Mouse (Mus musculus): Measurements from ENCODE around the gene Sbpl. TPM values are rescaled to one million over a fixed set of nuclear protein-coding genes. Genes with fewer than 3 reads are reported as not detected.
"Not testable (repeated sequence)": the region's sequence is repeated elsewhere in the genome, so short reads cannot be mapped to it uniquely, and the experiment has no call there.

The Sbpl gene
- total RNA-seq, 2 experiments from 2014 or later = not detected

DNA sequence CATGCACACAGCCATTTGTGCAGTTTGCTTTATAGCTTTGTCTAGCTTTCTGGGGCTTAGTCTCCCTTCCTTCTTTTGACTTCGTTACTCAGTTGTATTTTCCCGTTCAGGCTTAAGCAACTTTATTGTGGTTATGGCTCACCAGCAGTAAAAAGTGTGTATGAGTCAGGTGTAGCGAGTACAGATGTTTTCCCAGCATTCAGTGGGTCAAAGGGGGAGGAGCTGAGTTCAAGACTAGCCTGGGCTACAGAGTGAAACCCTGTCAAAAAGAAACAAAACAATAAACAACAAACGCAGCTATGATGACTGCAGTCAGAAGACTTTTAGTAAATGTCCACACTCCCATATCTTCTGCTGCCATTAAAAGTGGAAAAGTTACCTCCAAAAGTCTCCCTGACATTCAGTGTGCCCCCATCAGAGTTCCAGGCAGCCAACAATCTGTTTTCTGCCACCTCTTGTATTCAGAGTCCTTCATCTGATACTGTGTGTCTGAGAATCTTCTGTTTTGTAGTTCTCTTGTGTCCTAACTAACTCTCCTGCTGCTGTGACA lies 6.6 kb upstream of the Sbpl start:
- no peak for DNase-seq (ENCODE audit: low spot score in 2 of 2)

DNA sequence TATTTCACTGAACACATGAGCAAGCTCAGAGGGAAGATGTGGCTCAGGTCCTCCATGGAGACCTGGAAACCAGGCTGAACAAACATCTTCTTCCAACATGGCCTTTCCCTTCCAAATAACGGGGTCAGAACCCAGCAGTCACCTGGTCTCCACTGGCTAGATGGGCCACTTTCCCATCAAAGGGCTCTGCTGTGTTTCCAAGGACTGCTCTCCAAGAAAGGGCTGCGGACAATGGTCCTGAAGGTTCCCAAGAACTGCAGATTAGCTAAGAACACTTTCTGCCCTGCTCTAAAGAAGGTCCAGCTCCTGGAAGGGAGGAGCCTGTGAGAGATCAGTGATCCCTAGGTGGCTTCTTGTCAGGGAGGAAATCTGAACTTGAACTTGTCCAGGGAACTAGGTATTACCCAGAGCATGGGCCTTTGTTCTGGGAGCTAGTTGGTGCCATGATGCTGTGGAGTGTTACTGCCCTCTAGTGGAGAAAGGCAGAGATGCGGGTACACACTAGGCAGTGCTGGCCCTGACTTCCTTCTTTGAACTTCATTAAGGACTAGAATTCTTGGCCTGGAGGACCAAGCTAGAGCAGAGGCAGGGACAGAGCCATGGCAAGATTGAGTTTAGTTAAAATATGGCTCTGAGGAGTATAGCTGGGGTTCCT lies 5.1 kb upstream of the Sbpl start:
- DNase-seq (ENCODE audit: low spot score in 2 of 2) = peak; percentile 69 to 71

DNA sequence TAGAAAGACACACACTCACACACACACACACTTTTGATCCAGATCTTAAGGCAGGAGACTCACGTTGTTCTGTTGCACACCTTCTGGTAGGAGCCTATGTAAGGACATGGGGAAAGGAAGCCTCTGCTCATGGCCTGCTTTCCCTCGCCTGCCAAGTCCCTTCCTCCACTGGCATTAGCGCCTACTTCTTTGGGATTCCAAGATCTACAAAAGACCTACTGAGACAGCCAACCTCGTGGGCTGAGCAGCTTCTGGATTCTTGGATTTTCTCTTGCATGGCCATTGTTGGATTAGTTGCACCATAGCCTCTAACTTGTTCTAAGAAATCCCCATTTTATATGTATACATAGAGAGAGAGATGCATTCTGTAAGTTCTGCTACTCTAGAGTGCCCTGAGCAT lies 4.2 kb downstream of the Sbpl start:
- not testable (repeated sequence) for DNase-seq (ENCODE audit: low spot score in 2 of 2)

DNA sequence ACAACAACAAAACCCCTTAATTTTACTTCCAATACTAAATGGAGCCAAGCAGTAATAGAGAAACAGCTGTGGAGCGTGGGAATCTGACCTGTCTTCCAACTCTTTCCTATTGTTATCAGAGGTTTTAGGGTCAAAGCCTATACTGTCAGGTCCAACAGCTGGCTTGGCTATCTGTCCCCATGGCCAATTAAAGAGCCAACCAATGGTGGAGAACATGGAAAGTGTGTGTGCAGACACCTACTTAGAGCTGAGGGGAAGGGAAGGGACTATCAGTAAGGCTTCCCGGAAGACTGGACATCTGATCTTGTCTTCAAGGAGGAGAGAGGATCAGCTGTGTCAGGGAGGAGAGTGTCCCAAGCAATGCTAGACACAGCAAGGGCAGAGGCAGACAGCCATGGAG lies 6.0 kb downstream of the Sbpl start:
- DNase-seq (ENCODE audit: low spot score in 2 of 2) = no peak

DNA sequence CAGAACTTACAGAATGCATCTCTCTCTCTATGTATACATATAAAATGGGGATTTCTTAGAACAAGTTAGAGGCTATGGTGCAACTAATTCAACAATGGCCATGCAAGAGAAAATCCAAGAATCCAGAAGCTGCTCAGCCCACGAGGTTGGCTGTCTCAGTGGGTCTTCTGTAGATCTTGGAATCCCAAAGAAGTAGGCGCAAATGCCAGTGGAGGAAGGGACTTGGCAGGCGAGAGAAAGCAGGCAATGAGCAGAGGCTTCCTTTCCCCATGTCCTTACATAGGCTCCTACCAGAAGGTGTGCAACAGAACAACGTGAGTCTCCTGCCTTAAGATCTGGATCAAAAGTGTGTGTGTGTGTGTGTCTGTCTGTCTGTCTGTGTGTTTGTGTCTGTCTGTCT lies 7.6 kb downstream of the Sbpl start:
- DNase-seq (ENCODE audit: low spot score in 2 of 2) = not testable (repeated sequence)

DNA sequence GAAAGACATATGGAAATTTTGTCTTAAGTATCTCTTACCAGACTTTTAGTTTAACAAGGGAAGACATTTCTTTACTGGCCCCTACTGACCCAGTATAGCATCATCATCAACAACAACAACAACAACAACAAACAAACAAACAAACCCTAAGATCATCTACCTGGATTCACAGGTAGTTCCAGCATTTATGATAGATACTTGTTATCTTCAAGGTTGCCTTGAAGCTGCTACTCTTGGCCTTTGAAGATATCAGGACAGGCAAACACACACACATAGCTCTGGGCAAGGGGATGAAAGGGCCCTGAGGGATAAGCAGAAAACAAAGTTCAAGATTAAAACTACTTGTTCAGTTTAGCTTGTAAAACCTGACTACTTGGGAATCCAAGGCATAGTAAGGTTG lies 13.7 kb downstream of the Sbpl start, which contains the start of gene Sbp:
TSS of gene Sbp (plus strand) at position 301 of the 400 bp plus-strand sequence.
- DNase-seq (ENCODE audit: low spot score in 2 of 2) = no peak

DNA sequence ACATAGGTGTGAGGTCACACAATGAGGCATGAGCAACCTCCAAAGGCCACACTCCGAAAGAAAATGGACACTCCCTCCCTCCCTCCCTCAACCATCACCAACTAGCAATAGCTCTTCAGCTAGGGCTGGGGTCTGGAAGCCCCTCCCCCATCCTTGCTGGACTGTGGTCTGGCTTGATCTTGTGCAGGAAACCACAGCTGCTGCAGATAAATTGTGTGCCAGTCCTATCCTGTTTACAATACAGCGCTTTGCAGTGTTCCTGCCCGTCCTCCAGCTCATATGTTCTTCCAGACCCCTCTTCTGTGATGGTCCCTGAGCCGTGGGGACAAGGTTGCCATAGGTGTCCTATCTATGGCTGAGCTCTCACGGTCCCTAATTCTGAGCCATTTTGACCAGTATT lies 23.9 kb downstream of the Sbpl start:
- no peak for DNase-seq (ENCODE audit: low spot score in 2 of 2)

DNA sequence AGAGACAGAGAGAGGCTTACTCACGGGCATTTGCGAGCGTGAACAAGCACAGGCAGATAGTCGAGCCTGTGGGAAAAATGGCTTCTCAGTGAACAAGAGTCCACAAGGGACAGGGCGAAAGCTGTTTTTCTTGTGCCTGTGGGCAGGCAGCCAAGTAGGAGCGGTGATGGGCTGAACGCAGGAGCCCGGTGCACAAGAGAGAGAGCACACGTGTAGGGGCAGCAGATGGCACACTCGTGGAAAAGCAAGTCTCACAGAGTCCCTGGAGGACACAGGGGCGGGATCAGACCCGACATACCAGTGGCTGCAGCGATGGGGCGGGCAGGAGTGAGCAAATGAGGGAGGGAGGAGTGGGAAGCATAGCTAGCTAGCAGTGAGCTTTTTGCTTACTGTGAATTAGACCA lies 30.0 kb downstream of the Sbpl start:
- DNase-seq (ENCODE audit: low spot score in 2 of 2) = peak; percentile 41 to 44

DNA sequence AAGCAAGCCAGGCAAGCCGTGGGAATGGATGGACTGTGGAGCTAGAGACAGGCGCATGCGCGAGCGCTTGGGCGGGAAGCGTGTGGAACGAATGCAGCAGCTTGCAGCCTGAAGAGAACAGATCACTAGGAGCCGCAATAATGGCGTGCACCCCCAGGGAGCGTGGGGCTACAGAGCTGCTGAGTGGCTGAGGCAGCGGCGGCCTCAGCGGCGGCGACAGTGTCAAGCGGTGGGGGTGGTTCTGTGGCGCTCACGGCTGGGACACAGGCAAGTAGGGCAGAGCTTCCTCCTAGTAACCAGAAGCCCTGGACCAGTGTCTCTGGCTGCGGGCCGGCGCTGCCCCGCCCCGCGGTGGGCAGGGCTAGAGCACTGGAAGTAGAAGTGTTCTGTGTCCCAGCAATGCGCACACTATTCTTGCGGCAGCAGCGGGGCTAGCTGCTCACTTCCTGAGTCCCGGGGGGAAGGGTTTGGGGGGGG lies 30.5 kb downstream of the Sbpl start:
- peak; percentile 83 to 84 for DNase-seq (ENCODE audit: low spot score in 2 of 2)

DNA sequence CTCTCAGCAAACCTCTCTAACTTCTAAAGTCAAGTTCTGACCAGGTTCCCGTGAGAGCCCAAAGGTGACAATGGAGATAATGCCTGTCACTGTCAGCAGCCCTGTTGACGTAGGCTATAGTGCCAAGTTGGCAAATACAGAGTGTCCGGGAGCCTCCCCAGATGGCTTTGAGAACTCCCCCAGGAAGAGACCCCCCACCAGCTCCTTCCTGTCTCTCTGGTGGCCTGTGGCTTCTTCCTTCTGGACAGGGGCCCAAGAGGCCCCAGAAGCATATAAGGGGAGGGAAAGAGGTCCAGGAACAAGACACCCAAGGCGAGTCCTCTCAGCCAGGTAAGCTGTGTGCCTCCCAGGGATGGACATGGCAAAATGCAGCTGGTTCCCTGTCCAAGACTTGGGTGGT lies 37.9 kb downstream of the Sbpl start, which contains the start of gene Dcpp3:
TSS of gene Dcpp3 (plus strand) at position 301 of the 400 bp plus-strand sequence.
- DNase-seq (ENCODE audit: low spot score in 2 of 2) = not testable (repeated sequence)

Other genes starting within 250 kb of the Sbpl start
- gene 1520401A03Rik, start 232.5 kb downstream of the Sbpl start, total RNA-seq (2021) = 1 to 10 TPM; 2.2 to 6.7 TPM
- gene Pkmyt1, start 228.9 kb downstream of the Sbpl start, total RNA-seq (2021) = 1 to 10 TPM; 2.1 to 2.4 TPM
- gene Paqr4, start 214.4 kb downstream of the Sbpl start, total RNA-seq (2021) = 10 to 100 TPM in 1 of 2 experiments, 1 to 10 TPM in 1; 8.5 to 12.7 TPM
- gene Kremen2, start 209.4 kb downstream of the Sbpl start, total RNA-seq (2021) = under 1 TPM in 1 of 2 experiments, not detected in 1; 0.13 TPM
- 10 to 100 TPM; 72.5 to 89.3 TPM for gene Flywch1, start 183.7 kb downstream of the Sbpl start, total RNA-seq (2021)
- gene Flywch2, start 169.2 kb downstream of the Sbpl start, total RNA-seq (2021) = 10 to 100 TPM in 1 of 2 experiments, 1 to 10 TPM in 1; 8.2 to 10.9 TPM
- 100 to 1,000 TPM; 480 to 746 TPM for gene Srrm2, start 164.7 kb downstream of the Sbpl start, total RNA-seq (2021)
- gene Elob, start 126.1 kb downstream of the Sbpl start, total RNA-seq (2021) = 100 to 1,000 TPM; 352 to 413 TPM
- gene Prss33, start 119.2 kb downstream of the Sbpl start, total RNA-seq (2021) = not detected
- not detected for gene Prss32, start 111.4 kb downstream of the Sbpl start, total RNA-seq (2021)
- under 1 TPM; 0.60 to 0.74 TPM for gene Prss41, start 111.1 kb downstream of the Sbpl start, total RNA-seq (2021)
- gene Prss21, start 87.2 kb downstream of the Sbpl start, total RNA-seq (2021) = not detected
- not detected for gene Dcpp1, start 74.4 kb downstream of the Sbpl start, total RNA-seq (2021)
- not detected for gene Dcpp2, start 74.4 kb downstream of the Sbpl start, total RNA-seq (2021)
- not detected for gene Dcpp3, start 37.8 kb downstream of the Sbpl start, total RNA-seq (2021)
- gene Sbp, start 13.6 kb downstream of the Sbpl start, total RNA-seq (2021) = not detected
- under 1 TPM in 1 of 2 experiments, not detected in 1; 0.64 TPM for gene Prss30, start 25.3 kb upstream of the Sbpl start, total RNA-seq (2021)
- not detected for gene Prss22, start 42.8 kb upstream of the Sbpl start, total RNA-seq (2021)
- gene Prss27, start 82.9 kb upstream of the Sbpl start, total RNA-seq (2021) = 1 to 10 TPM in 1 of 2 experiments, under 1 TPM in 1; 0.23 to 1.3 TPM
- gene Kctd5, start 118.2 kb upstream of the Sbpl start, total RNA-seq (2021) = 10 to 100 TPM; 11.1 to 12.2 TPM
- 10 to 100 TPM; 54.4 to 57.5 TPM for gene Pdpk1, start 195.7 kb upstream of the Sbpl start, total RNA-seq (2021)
- 10 to 100 TPM; 23.8 to 29.2 TPM for gene Amdhd2, start 208.5 kb upstream of the Sbpl start, total RNA-seq (2021)
- gene Atp6v0c, start 214.4 kb upstream of the Sbpl start, total RNA-seq (2021) = 100 to 1,000 TPM; 434 to 484 TPM

Measured in adrenal gland, adult 18-20 months (tissue).